Mouse (Mus musculus) common myeloid progenitor, adult 5-6 weeks (primary cell): Measurements from ENCODE around the gene Psma7. TPM values are rescaled to one million over a fixed set of nuclear protein-coding genes. Genes with fewer than 3 reads are reported as not detected.

Experiments
- ATAC-seq: replicated peaks from 2 replicates; pipeline ENCODE4 v1.8.0; 2016; ENCODE audit warnings: low read depth, mild to moderate bottlenecking, moderate TSS enrichment, inconsistent platforms; ENCODE audit not compliant: poor library complexity, severe bottlenecking
- total RNA-seq: library from RNA; stranded (forward); fragments of 200-1000, 187-1606 nt; gene quantifications from 2 replicates; pipeline ENCODE4 v1.2.3, GENCODE M21; 2017

Gene Psma7
- total RNA-seq, 1 experiment from 2014 or later = 380 TPM

DNA sequence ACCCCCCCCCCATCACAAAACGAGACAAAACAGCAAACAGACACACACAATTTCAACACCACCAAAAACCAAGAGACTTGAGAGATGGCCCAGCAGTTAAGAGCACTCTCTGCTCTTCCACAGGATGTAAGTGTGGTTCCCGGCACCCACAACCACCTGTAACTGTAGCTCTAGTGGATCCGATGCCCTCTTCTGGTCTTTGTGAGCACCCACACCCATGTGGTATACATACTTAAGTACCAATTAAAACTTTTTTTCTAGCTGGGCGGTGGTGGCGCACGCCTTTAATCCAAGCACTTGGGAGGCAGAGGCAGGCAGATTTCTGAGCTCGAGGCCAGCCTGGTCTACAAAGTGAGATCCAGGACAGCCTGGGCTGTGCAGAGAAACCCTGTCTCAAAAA, 31.5 kb downstream of the Psma7 start:
- ATAC-seq = no peak

DNA sequence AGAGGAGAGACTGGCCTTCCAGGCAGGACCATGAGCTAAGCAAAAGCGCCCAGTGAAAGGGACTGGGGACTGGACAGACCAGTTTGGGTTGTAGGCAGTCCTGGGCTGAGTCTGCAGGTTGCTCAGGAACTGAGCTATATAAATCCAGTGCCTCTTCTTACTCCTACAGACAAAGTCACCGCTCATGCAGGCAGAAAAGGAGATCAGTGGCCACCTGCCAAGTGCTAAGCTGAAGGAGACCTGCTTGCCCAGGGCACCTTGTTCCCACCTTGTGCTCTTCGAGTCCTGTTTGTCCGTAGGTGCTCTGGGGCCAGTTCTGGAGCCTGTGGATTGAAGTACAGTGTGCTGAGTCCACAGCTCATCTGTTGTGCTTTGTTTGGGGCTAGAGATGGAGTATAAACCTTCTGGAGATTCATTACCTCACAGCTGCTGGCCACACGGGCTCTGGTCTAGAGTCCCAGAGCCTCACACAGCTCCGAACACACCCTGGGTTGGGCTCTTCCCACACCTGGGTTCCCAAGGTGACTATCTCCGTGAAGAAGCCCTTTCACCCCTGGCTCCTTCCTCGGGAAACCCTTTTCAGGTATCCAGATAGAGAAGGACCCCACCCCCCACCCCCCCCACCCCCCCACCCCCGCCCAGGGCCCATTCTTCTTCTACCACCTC, 35.7 kb downstream of the Psma7 start:
- no peak for ATAC-seq

DNA sequence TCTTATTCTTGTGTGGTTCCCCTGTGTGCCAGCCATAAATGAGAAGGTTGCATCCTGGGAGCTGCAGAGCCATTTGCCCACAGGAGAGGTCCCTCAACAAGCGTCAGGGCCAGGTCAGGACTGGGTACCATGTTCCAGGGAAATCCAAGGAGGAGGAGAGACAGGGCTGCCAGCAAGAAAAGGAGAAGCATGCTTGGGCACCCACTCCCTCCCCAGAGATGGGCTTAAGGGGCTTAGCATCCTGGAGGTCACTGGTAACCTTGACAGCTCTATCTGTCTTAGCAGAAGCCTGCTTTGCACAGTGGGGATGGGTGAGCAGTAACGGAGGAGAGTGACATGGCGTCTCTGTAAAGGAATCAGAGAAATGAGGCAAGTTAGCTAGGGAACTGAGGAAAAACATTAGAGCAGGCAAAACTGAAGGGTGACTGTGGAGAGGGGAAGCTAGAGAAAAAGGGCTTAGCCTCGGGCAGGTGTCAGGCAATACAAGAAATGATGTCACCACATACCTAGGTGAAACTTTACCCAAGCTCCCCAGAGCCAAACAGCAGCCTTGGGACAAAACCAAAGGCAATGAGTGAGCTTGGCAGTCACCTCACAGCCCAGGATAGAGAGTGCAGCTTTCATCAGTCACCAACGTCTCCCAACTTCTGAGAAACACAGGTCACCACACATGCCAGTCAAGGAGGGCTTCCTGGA, 36.4 kb downstream of the Psma7 start:
- ATAC-seq = no peak

DNA sequence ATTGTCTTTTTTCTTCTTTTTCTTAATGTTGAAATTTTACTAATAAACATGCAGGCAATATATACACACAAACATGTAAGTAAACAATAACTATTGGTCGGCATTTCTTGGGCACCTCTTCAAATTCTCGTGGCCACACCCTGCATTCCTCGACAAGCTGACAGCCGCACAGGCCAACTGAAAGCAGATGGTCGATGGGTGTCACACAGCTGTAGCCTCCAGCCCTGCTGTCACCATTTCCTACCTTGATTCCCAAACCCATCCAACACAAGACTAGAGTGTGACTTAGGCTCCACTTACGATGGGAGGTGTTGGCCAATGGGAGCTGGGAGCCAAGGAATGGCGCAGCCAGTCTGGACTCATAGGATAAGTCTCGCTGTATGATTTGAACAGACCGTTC, 40.6 kb downstream of the Psma7 start:
- no peak for ATAC-seq

DNA sequence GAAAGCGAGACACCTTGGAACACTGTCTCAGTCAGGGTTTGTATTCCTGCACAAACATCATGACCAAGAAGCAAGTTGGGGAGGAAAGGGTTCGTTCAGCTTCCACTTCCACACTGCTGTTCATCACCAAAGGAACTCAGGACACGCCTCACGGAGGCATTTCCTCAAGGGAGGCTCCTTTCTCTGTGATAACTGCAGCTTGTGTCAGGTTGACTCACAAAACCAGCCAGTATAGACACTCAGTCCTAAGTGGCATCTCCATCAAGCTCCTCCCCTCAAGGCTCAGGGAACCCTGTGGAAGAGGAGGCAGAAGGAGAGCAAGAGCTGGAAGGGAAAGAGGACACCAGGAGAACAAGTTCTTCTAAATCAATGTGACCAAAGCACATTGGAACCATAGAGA, 43.8 kb downstream of the Psma7 start:
- ATAC-seq = no peak

DNA sequence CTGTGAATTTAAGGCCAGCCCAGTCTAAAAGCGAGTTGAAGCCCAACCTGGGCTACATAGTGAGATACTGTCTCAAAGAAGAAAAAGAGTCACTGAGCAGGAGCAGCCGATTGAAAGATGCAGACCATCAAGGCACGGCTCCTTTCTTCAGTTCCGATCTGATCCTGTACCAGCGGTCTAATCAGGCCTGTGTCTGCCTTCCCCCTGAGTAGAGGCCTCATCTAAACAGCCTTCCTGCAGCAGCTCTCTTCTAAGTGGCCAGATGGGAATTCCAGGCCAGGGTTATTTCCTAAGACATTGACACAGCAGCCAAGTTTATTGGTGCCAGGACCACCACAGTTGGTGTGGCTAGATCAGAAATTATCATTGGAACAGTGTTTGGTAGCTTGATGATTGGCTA, 49.2 kb downstream of the Psma7 start:
- no peak for ATAC-seq

DNA sequence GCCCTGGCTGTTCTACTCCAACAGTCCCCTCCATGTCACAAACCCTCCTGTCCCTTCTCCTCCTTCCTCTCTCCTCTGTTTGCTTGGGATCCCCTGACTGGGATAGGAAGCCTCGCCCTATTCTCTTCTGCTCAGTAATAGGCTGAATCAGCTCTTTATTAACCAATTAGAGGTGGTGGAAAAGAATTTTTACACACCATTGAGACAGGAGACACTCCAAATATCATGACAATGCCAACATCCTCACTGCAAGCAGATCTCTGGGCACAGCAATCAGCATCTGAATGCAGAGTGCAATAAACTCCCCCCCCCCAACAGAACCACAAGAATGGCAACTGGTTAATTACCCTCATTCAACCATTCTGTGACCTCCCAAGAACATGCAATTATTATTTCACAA, 53.1 kb downstream of the Psma7 start:
- no peak for ATAC-seq

DNA sequence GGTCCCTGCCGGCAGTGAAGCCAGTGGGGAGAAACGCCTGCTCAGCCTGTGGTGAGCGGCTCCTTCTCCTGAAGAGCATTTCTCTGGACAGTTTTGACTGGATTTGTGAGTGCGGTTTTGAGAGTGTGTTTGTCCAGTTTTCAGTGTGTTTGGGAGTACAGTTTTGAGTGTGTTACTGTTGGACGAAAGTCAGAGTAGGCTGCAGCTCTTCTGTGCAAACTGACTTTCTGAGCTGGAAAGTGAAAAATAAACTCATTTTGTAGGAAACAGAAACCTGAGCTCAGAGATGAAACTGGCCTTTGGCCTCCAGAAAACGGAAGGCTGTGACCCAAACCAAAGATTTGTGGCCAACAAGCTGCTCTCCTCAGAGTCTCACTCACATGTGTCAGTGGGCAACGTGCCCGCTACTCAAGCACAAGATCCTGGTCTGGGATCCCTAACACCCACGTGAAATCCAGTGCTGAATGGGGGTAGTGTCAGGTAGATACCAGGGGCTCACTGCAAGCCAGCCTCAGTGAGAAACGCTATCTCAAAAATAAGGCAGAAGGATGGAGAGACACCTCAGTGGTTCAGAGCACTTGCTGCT, 55.7 kb downstream of the Psma7 start:
- no peak for ATAC-seq

Other genes with a start within 250 kb of the Psma7 start
- 19.9 and 21.7 TPM in 2 replicates for gene Taf4, start 65.8 kb downstream of the Psma7 start, total RNA-seq
- 27.1 and 45.8 TPM in 2 replicates for gene Lsm14b, start 17.4 kb downstream of the Psma7 start, total RNA-seq
- 1.2 and 3.2 TPM in 2 replicates for gene Ss18l1, start 76 bp upstream of the Psma7 start, total RNA-seq
- gene Mtg2, start 28.2 kb upstream of the Psma7 start, total RNA-seq = 9.7 and 12.5 TPM in 2 replicates
- not detected in 2 replicates for gene Hrh3, start 62.1 kb upstream of the Psma7 start, total RNA-seq
- gene Osbpl2, start 76.9 kb upstream of the Psma7 start, total RNA-seq = 33.8 and 35.9 TPM in 2 replicates
- gene Adrm1, start 129.1 kb upstream of the Psma7 start, total RNA-seq = 51.8 and 52.0 TPM in 2 replicates
- 0.05 and 0.10 TPM in 2 replicates for gene Lama5, start 183.4 kb upstream of the Psma7 start, total RNA-seq
- gene Rps21, start 214.9 kb upstream of the Psma7 start, total RNA-seq = 3,441 and 4,282 TPM in 2 replicates
- 9.2 and 11.8 TPM in 2 replicates for gene Cables2, start 231.1 kb upstream of the Psma7 start, total RNA-seq
- gene Rbbp8nl, start 247.4 kb upstream of the Psma7 start, total RNA-seq = not detected in 2 replicates